Mouse (Mus musculus) adrenal gland (tissue): ENCODE data around the gene Rbbp5.
"Not testable (repeated sequence)": the region's sequence is repeated elsewhere in the genome, so short reads cannot be mapped to it uniquely, and the experiment has no call there.

ENCODE experiments used
- intact Hi-C: fragments of 180-260 bp; cut with DNase I; formaldehyde crosslinking; loops from one replicate; pipeline ENCODE4 v1.15.1; 2025
- long read RNA-seq, 2 experiments: library from polyadenylated mRNA; unstranded; transcript quantifications; one replicate each; pipeline ENCODE4 v2.0.0; 2020; ENCODE audit warnings: borderline replicate concordance in 1 of 2; ENCODE audit not compliant: insufficient replicate concordance in 1 of 2

Gene Rbbp5
- long read RNA-seq, experiment 1, partial matches to known transcripts: 2 of 7 reads
- long read RNA-seq, experiment 1, other reads (novel, unspliced or antisense): 1 of 7 reads
- long read RNA-seq, experiment 2, partial matches to known transcripts: 2 of 2 reads
- long read RNA-seq, experiment 2, other reads (novel, unspliced or antisense): 0 of 2 reads

GRCm38 (mm10) chr1:132476928-132477691 lies at the start of gene Rbbp5:
Gene Rbbp5, plus strand, starts transcription at chr1:132477365.
- intact Hi-C loops: loop anchor here (5.0 kb wide), 1 partner anchor 110 kb away; no protein-coding TSS in a partner anchor

GRCm38 (mm10) chr1:132430818-132431217 lies 46.3 kb upstream of the Rbbp5 start:
- intact Hi-C loops: no loop called here

- intact Hi-C loops: no loop called here
Measured at GRCm38 (mm10) chr1:132431716-132432115, 45.4 kb upstream of the Rbbp5 start.

- intact Hi-C loops: no loop called here
Measured at GRCm38 (mm10) chr1:132433349-132433748, 43.8 kb upstream of the Rbbp5 start.

- intact Hi-C loops: no loop called here
Measured at GRCm38 (mm10) chr1:132434032-132434431, 43.1 kb upstream of the Rbbp5 start.

GRCm38 (mm10) chr1:132436320-132436958 lies 40.7 kb upstream of the Rbbp5 start:
- intact Hi-C loops: no loop called here

- intact Hi-C loops: no loop called here
Measured at GRCm38 (mm10) chr1:132436960-132437359, 40.2 kb upstream of the Rbbp5 start.

GRCm38 (mm10) chr1:132437389-132437788 lies 39.8 kb upstream of the Rbbp5 start:
- intact Hi-C loops: no loop called here

- intact Hi-C loops: no loop called here
Measured at GRCm38 (mm10) chr1:132440896-132441435, 36.2 kb upstream of the Rbbp5 start.

GRCm38 (mm10) chr1:132449742-132450141 lies 27.4 kb upstream of the Rbbp5 start:
- intact Hi-C loops: loop anchor here (5.0 kb wide), 1 partner anchor 48 kb away; no protein-coding TSS in a partner anchor

GRCm38 (mm10) chr1:132464651-132465050 lies 12.5 kb upstream of the Rbbp5 start:
- intact Hi-C loops: no loop called here

- intact Hi-C loops: no loop called here
Measured at GRCm38 (mm10) chr1:132468926-132469325, 8.2 kb upstream of the Rbbp5 start.

GRCm38 (mm10) chr1:132469519-132469918 lies 7.6 kb upstream of the Rbbp5 start:
- intact Hi-C loops: no loop called here

GRCm38 (mm10) chr1:132470031-132470430 lies 7.1 kb upstream of the Rbbp5 start:
- intact Hi-C loops: not testable (repeated sequence)

- intact Hi-C loops: no loop called here
Measured at GRCm38 (mm10) chr1:132471032-132471431, 6.1 kb upstream of the Rbbp5 start.

- intact Hi-C loops: no loop called here
Measured at GRCm38 (mm10) chr1:132471499-132471898, 5.7 kb upstream of the Rbbp5 start.

GRCm38 (mm10) chr1:132472537-132472936 lies 4.6 kb upstream of the Rbbp5 start:
- intact Hi-C loops: no loop called here

GRCm38 (mm10) chr1:132474496-132474895 lies 2.7 kb upstream of the Rbbp5 start:
- intact Hi-C loops: no loop called here

- intact Hi-C loops: loop anchor here (5.0 kb wide), 1 partner anchor 109 kb away; no protein-coding TSS in a partner anchor
Measured at GRCm38 (mm10) chr1:132476575-132476927, 614 bp upstream of the Rbbp5 start.

- intact Hi-C loops: loop anchor here (5.0 kb wide), 1 partner anchor 112 kb away; no protein-coding TSS in a partner anchor
Measured at GRCm38 (mm10) chr1:132479438-132479837, 2.3 kb downstream of the Rbbp5 start.

- intact Hi-C loops: no loop called here
Measured at GRCm38 (mm10) chr1:132481619-132482018, 4.5 kb downstream of the Rbbp5 start.

- intact Hi-C loops: no loop called here
Measured at GRCm38 (mm10) chr1:132483234-132483633, 6.1 kb downstream of the Rbbp5 start.
